Mouse (Mus musculus) forebrain, postnatal 0 days (tissue): ENCODE results near the gene Unc119. TPM values are rescaled to one million over a fixed set of nuclear protein-coding genes. Genes with fewer than 3 reads are reported as not detected.

Experiments used
- ATAC-seq: fragments of 200-750 bp; cut with Nextera tagmentation; 2 replicates; pipeline ENCODE4 v1.8.0; 2017; ENCODE audit warnings: mild to moderate bottlenecking, moderate library complexity
- DNase-seq: peaks from one replicate; pipeline ENCODE4 v3.0.0-alpha.2; 2015
- H3K27ac ChIP-seq: fragments of 300-500 bp; sonication (generic); 2 replicates; pipeline ENCODE4 v1.5.1; 2014; ENCODE audit warnings: low read depth, mild to moderate bottlenecking, antibody characterized with exemption, low read length, moderate library complexity, mixed read lengths
- H3K27me3 ChIP-seq: fragments of 300-500 bp; sonication (generic); 2 replicates; pipeline ENCODE4 v1.6.1; 2014; ENCODE audit warnings: mild to moderate bottlenecking, low read length, mixed read lengths; ENCODE audit not compliant: insufficient read depth
- H3K36me3 ChIP-seq: fragments of 300-500 bp; sonication (generic); 2 replicates; pipeline ENCODE4 v1.6.1; 2014; ENCODE audit warnings: mild to moderate bottlenecking, moderate library complexity; ENCODE audit not compliant: insufficient read depth
- H3K4me1 ChIP-seq: fragments of 300-500 bp; sonication (generic); 2 replicates; pipeline ENCODE4 v1.6.1; 2014; ENCODE audit warnings: antibody characterized with exemption; ENCODE audit not compliant: insufficient read depth
- H3K4me2 ChIP-seq: fragments of 300-500 bp; sonication (generic); 2 replicates; pipeline ENCODE4 v1.6.1; 2014; ENCODE audit warnings: low read depth, mild to moderate bottlenecking, moderate library complexity
- H3K4me3 ChIP-seq: fragments of 300-500 bp; sonication (generic); 2 replicates; pipeline ENCODE4 v1.5.1; 2014; ENCODE audit warnings: low read depth, low read length, mixed read lengths
- H3K9ac ChIP-seq: fragments of 300-500 bp; sonication (generic); 2 replicates; pipeline ENCODE4 v1.6.1; 2014; ENCODE audit warnings: mild to moderate bottlenecking
- H3K9me3 ChIP-seq: fragments of 300-500 bp; sonication (generic); 2 replicates; pipeline ENCODE4 v1.6.1; 2016; ENCODE audit warnings: low read length
- CTCF ChIP-seq: sonication (generic); IDR thresholded peaks from 2 replicates; pipeline ENCODE4 v1.5.1; 2016; ENCODE audit warnings: antibody characterized with exemption, control low read depth, low read depth
- WGBS: fragments of 180-500 bp; shearing (Covaris S2); extraction: QIAGEN DNeasy Blood & Tissue Kit; methylation state at CpG from one replicate; pipeline ENCODE4 v1.1.7; 2014; 5-methylcytosine and 5-hydroxymethylcytosine counted together
- polyA plus RNA-seq: library from polyadenylated mRNA; unstranded; fragments of >200 nt; fragmentation: Nextera tagmentation; extraction: Ambion mirVana; gene quantifications from 2 replicates; pipeline ENCODE4 v1.2.1, GENCODE M21; 2015
- total RNA-seq: library from RNA; depleted of rRNA; stranded (reverse); fragments of >200 nt; gene quantifications from 2 replicates; pipeline ENCODE4 v1.2.3, GENCODE M21; 2014

The Unc119 gene
- total and polyA plus RNA-seq, 2 experiments from 2014 or later = 72.2 to 86.5 TPM

DNA sequence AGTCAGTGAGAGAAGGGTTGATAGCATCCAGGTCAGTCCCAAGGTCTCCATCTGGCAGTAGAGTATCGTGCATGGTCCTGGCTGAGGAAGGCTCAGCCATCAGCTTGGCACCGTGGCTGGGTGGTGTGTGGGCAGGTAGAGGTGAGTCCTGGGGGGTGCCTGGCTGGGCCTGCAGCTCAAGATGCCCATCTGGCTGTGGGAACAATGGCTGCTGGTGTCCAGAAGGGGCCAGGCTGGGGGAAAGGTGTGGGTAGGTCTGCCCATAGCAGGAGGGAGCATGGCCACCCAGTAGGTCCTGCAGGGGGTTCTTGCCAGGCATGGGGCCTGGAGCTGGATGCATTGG, 17.5 kb downstream of the Unc119 start:
- Histone ChIP-seq H3K4me1 (no peaks in the 10 kb centered on the region), H3K9me3 (no peaks in the 10 kb centered on the region), H3K36me3 (no peaks in the 10 kb centered on the region), H3K4me2 (no peak overlapping the region), H3K27ac (no peak overlapping the region), H3K27me3 (no peaks in the 10 kb centered on the region), H3K9ac (no peak overlapping the region), H3K4me3 (no peak overlapping the region)
- DNase-seq = no peak
- WGBS = 61% methylated on average over 2 of the region's 2 CpGs
- TF ChIP-seq CTCF = no peak
- ATAC-seq = no peak

DNA sequence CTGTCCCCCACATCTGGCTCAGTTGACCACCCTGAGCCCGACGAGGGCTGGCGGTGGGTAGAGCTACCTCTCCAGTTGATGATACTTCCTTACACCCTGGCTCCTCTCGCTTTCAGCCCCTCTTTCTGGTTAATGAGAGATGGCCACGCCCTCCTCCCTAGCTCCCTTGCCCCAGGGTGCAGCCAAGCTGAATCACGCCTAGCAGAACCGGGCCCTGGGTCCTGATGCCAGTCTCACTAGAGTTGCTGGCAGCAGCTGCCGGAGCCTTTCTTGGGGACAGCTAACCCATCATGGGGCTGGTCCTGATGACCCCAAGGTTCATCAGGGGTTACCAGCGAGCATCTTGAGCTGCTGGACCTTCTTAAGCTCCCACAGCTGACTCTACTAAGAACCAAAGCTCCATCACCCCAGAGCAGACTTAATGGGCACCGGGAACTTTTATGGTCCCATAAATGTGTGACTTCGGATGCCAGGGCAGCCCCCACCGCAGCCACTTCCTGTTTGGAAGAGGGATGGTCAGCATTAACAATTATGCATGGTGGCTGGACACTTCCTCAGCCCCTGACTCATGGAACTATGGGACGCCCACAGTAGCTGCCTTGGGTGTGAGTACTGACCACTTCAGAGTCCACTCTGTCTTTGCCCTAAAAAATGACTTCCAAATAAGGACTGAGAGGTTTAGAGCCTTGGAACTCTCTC, 20.2 kb downstream of the Unc119 start:
- no peak for ATAC-seq
- Histone ChIP-seq H3K27ac (no peak overlapping the region), H3K9me3 (no peaks in the 10 kb centered on the region), H3K4me2 (no peak overlapping the region), H3K9ac (no peak overlapping the region), H3K4me3 (no peak overlapping the region), H3K4me1 (no peaks in the 10 kb centered on the region), H3K27me3 (no peaks in the 10 kb centered on the region), H3K36me3 (no peaks in the 10 kb centered on the region)
- no peak for TF ChIP-seq CTCF
- DNase-seq = no peak
- WGBS = 86% methylated on average over 13 of the region's 13 CpGs

DNA sequence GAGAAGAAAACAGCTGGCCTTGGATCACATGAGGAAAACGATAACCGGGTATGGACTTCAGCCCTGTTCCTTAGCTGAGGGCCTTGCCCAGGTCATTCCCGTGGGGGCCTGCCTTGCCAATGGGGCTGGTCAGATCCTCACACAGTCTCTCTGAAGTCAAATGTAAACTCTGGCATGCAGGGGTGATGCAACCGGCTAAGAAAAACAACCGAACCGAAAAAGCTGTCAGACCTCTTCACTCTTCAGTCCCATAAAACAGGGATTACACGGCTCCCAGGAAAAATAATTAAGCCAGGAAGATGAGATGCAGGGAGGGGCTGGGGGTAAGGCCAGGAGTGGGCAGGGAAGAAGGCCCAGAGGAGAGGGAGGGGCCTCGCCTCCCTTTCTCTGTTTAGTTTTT, 20.8 kb downstream of the Unc119 start:
- WGBS = 60% methylated on average over 8 of the region's 8 CpGs
- no peaks in the 10 kb centered on the region for H3K27me3 ChIP-seq
- TF ChIP-seq CTCF = no peak
- ATAC-seq (no peak), DNase-seq (no peak)
- no peak overlapping the region for H3K9ac ChIP-seq
- H3K4me2 ChIP-seq = no peak overlapping the region
- no peaks in the 10 kb centered on the region for H3K4me1 ChIP-seq
- H3K4me3 ChIP-seq = no peak overlapping the region
- no peaks in the 10 kb centered on the region for H3K9me3 ChIP-seq
- no peaks in the 10 kb centered on the region for H3K36me3 ChIP-seq
- H3K27ac ChIP-seq = no peak overlapping the region

- no peaks in the 10 kb centered on the region for H3K36me3 ChIP-seq
- H3K4me3 ChIP-seq = no peak overlapping the region
- H3K4me1 ChIP-seq = no peaks in the 10 kb centered on the region
- no peak for DNase-seq
- no peak for TF ChIP-seq CTCF
- no peak for ATAC-seq
- H3K9me3 ChIP-seq = no peaks in the 10 kb centered on the region
- H3K4me2 ChIP-seq = no peak overlapping the region
- 90% methylated on average over 15 of the region's 15 CpGs for WGBS
- no peak overlapping the region for H3K27ac ChIP-seq
- H3K9ac ChIP-seq = no peak overlapping the region
- H3K27me3 ChIP-seq = no peaks in the 10 kb centered on the region
These were observed 24.4 kb downstream of the Unc119 start for GRCm38 (mm10) chr11:78367456-78368225.

DNA sequence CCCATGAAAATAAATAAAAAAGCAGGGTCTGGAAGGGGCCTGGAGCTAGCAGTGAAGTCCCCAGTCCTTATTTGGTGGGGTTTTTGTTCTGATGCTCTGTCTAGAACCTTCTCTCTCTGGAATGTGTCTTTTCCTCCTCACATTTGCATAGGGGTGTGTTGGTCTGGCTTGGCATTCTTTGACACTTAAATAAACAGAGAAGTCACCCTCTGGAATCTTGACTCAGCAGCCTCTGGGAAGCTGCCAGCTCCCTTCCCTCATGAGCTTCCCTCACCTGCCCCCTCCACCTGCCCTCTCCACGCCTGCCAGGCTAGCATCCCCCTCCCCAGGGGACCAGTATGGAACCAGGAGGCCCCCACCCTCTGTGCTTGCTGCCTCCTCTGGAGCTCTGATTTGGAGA, 27.1 kb downstream of the Unc119 start:
- no peak overlapping the region for H3K9ac ChIP-seq
- DNase-seq (no peak), ATAC-seq (no peak)
- no peaks in the 10 kb centered on the region for H3K4me1 ChIP-seq
- no peaks in the 10 kb centered on the region for H3K9me3 ChIP-seq
- WGBS = 62% methylated on average over 1 of the region's 1 CpGs
- no peak for TF ChIP-seq CTCF
- no peaks in the 10 kb centered on the region for H3K36me3 ChIP-seq
- H3K4me2 ChIP-seq = no peak overlapping the region
- no peaks in the 10 kb centered on the region for H3K27me3 ChIP-seq
- H3K27ac ChIP-seq = no peak overlapping the region
- H3K4me3 ChIP-seq = no peak overlapping the region

GRCm38 (mm10) chr11:78371711-78372110, 28.4 kb downstream of the Unc119 start:
- TF ChIP-seq CTCF = no peak
- Histone ChIP-seq H3K27me3 (no peaks in the 10 kb centered on the region), H3K36me3 (no peaks in the 10 kb centered on the region), H3K9me3 (no peaks in the 10 kb centered on the region), H3K9ac (no peak overlapping the region), H3K4me2 (no peak overlapping the region), H3K4me3 (no peak overlapping the region), H3K4me1 (no peaks in the 10 kb centered on the region), H3K27ac (no peak overlapping the region)
- 93% methylated on average over 11 of the region's 11 CpGs for whole genome bisulfite sequencing
- DNase-seq = no peak
- no peak for ATAC-seq

DNA sequence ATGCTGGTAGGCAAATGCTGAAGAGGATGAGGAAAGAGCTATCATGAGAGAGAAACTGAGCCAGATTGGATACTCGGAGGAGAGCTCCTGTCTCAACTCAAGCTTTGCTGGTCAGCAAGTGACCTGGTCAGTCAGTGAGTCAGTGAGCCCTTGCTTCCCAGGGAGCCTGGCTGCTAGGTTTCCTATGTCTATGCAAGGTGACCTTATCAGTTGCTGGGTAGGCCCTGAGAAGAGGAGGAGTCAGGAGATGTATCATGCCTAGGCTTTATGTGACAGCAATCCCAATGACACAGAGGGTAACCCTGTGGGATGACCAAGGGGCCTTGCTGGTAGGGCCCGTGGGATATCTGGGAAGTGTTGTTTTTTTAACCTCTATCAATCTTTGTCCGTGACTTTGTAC, 28.9 kb downstream of the Unc119 start:
- TF ChIP-seq CTCF = no peak

More for the DNA sequence above, 28.9 kb downstream of the Unc119 start:
- Histone ChIP-seq H3K4me2 (no peak overlapping the region), H3K4me3 (no peak overlapping the region), H3K9me3 (no peaks in the 10 kb centered on the region), H3K4me1 (no peaks in the 10 kb centered on the region), H3K9ac (no peak overlapping the region), H3K27ac (no peak overlapping the region), H3K27me3 (no peaks in the 10 kb centered on the region), H3K36me3 (no peaks in the 10 kb centered on the region)
- ATAC-seq (no peak), DNase-seq (no peak)
- 89% methylated on average over 3 of the region's 3 CpGs for WGBS
